Mouse (Mus musculus): ENCODE data around the gene Foxo3.

DNA sequence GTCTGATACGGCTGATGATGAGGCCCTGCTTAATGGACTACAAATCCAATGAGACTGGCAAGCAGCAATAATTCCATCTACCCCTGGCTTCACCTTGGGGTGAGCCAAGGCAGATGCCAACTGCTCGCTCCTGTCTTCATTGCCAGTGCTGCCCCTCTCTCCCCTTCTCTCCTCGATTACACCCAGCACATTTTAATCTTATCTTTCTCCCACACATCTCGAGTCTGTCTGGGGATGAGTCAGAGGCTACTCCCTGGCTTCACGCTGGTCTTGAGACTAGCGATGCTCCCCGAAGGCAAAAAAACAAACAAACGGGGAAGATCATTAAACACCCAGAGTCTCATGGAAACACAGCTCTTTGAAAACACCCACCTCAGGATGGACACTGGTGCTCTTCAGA is 16.0 kb downstream of the Foxo3 start:
- TF ChIP-seq CTCF (IDR thresholded peaks at IDR 0.05; ENCODE audit: low read depth) (no peak), EP300 (optimal IDR thresholded peaks at IDR 0.05) (no peak)

Measured in stomach, postnatal 0 days (tissue).